Mouse (Mus musculus): Measurements from ENCODE around the gene Bag1. TPM values are rescaled to one million over a fixed set of nuclear protein-coding genes. Genes with fewer than 3 reads are reported as not detected.

The Bag1 gene
- polyA plus RNA-seq, 1 experiment from 2014 or later = 203 TPM

GRCm38 (mm10) chr4:40889983-40890382 lies 58.1 kb downstream of the Bag1 start:
- Histone ChIP-seq H3K4me1 (ENCODE audit: control insufficient read depth, insufficient read depth, low read length) (no peaks in the 10 kb centered on the region), H3K9ac (replicated peaks; ENCODE audit: low read length) (no peak overlapping the region), H3K4me3 (replicated peaks; ENCODE audit: low read depth, low read length) (no peak overlapping the region), H3K9me3 (ENCODE audit: control insufficient read depth, low read length) (no peaks in the 10 kb centered on the region), H3K36me3 (ENCODE audit: control insufficient read depth, insufficient read depth, low read length) (no peaks in the 10 kb centered on the region), H3K27ac (replicated peaks; ENCODE audit: low read depth, low read length) (no peak overlapping the region), H3K27me3 (ENCODE audit: control insufficient read depth, insufficient read depth, low read length) (no peaks in the 10 kb centered on the region), H3K4me2 (ENCODE audit: low read length) (no peak overlapping the region)
- ATAC-seq (ENCODE audit: low FRiP score, low TSS enrichment) = no peak
- WGBS = 92% methylated on average over 4 of the region's 4 CpGs
- no peak for DNase-seq

GRCm38 (mm10) chr4:40889252-40889651 lies 58.8 kb downstream of the Bag1 start:
- no peak for ATAC-seq (ENCODE audit: low FRiP score, low TSS enrichment)

DNA sequence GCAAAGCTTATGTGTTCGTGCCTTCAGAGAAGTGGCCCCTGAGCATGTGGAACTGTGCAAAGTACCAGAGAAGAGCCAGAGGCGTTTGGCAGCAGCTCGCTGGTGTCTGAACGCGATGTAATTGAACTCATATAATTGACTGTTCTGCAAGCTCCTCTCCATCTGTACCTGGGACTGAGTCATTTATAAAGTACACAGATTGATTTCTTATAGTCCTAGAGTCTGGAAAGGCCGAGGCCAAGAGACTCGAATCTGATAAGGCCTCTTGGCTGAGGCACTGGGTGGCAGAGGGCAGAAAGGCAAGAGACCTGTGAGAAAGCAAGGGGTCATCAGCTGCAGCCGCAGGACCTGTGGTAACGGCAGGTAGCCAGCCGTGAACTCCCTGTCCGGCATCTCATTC lies 59.3 kb downstream of the Bag1 start:
- Histone ChIP-seq H3K27ac (replicated peaks; ENCODE audit: low read depth, low read length) (no peak overlapping the region), H3K9me3 (ENCODE audit: control insufficient read depth, low read length) (no peaks in the 10 kb centered on the region), H3K9ac (replicated peaks; ENCODE audit: low read length) (no peak overlapping the region), H3K4me1 (ENCODE audit: control insufficient read depth, insufficient read depth, low read length) (no peaks in the 10 kb centered on the region), H3K4me3 (replicated peaks; ENCODE audit: low read depth, low read length) (no peak overlapping the region), H3K27me3 (ENCODE audit: control insufficient read depth, insufficient read depth, low read length) (no peaks in the 10 kb centered on the region), H3K4me2 (ENCODE audit: low read length) (no peak overlapping the region), H3K36me3 (ENCODE audit: control insufficient read depth, insufficient read depth, low read length) (no peaks in the 10 kb centered on the region)
- ATAC-seq (ENCODE audit: low FRiP score, low TSS enrichment) (no peak), DNase-seq (no peak)
- WGBS = 83% methylated on average over 11 of the region's 11 CpGs

More at GRCm38 (mm10) chr4:40889252-40889651, 58.8 kb downstream of the Bag1 start:
- Histone ChIP-seq H3K36me3 (ENCODE audit: control insufficient read depth, insufficient read depth, low read length) (no peaks in the 10 kb centered on the region), H3K27ac (replicated peaks; ENCODE audit: low read depth, low read length) (no peak overlapping the region), H3K4me1 (ENCODE audit: control insufficient read depth, insufficient read depth, low read length) (no peaks in the 10 kb centered on the region), H3K9me3 (ENCODE audit: control insufficient read depth, low read length) (no peaks in the 10 kb centered on the region), H3K4me2 (ENCODE audit: low read length) (no peak overlapping the region), H3K4me3 (replicated peaks; ENCODE audit: low read depth, low read length) (no peak overlapping the region), H3K27me3 (ENCODE audit: control insufficient read depth, insufficient read depth, low read length) (no peaks in the 10 kb centered on the region), H3K9ac (replicated peaks; ENCODE audit: low read length) (no peak overlapping the region)
- 80% methylated on average over 3 of the region's 3 CpGs for WGBS
- DNase-seq = no peak

Small RNA genes lying within 50 kb of the gene (microRNA-seq; reads per million reads assigned to microRNA genes)
- gene Mir3094 = 2.9 reads per million, percentile 19 among the genes with 10 or more reads in this experiment

Other genes starting within 250 kb of the Bag1 start
- gene Aptx, start 245.1 kb downstream of the Bag1 start, polyA plus RNA-seq (2014; fragmentation: Nextera tagmentation; extraction: Ambion mirVana) = 43.5 and 44.8 TPM in 2 replicates
- 669 and 677 TPM in 2 replicates for gene Dnaja1, start 226.1 kb downstream of the Bag1 start, polyA plus RNA-seq (2014; fragmentation: Nextera tagmentation; extraction: Ambion mirVana)
- 114 and 136 TPM in 2 replicates for gene Smu1, start 190.4 kb downstream of the Bag1 start, polyA plus RNA-seq (2014; fragmentation: Nextera tagmentation; extraction: Ambion mirVana)
- 4.3 and 7.6 TPM in 2 replicates for gene B4galt1, start 94.3 kb downstream of the Bag1 start, polyA plus RNA-seq (2014; fragmentation: Nextera tagmentation; extraction: Ambion mirVana)
- not detected in 2 replicates for gene Spink4, start 28.2 kb downstream of the Bag1 start, polyA plus RNA-seq (2014; fragmentation: Nextera tagmentation; extraction: Ambion mirVana)
- gene Chmp5, start 113 bp upstream of the Bag1 start, polyA plus RNA-seq (2014; fragmentation: Nextera tagmentation; extraction: Ambion mirVana) = 172 and 186 TPM in 2 replicates
- 90.8 and 114 TPM in 2 replicates for gene Nfx1, start 22.6 kb upstream of the Bag1 start, polyA plus RNA-seq (2014; fragmentation: Nextera tagmentation; extraction: Ambion mirVana)
- 0.16 TPM in 1 of 2 replicates, not detected in the other for gene Aqp7, start 99.8 kb upstream of the Bag1 start, polyA plus RNA-seq (2014; fragmentation: Nextera tagmentation; extraction: Ambion mirVana)
- 0.22 TPM in 1 of 2 replicates, not detected in the other for gene Aqp3, start 149.9 kb upstream of the Bag1 start, polyA plus RNA-seq (2014; fragmentation: Nextera tagmentation; extraction: Ambion mirVana)
- 35.7 and 38.1 TPM in 2 replicates for gene Nol6, start 176.2 kb upstream of the Bag1 start, polyA plus RNA-seq (2014; fragmentation: Nextera tagmentation; extraction: Ambion mirVana)
- gene Ube2r2, start 187.4 kb upstream of the Bag1 start, polyA plus RNA-seq (2014; fragmentation: Nextera tagmentation; extraction: Ambion mirVana) = 75.7 and 80.7 TPM in 2 replicates

Data from midbrain, embryonic 14.5 days (tissue).